Mouse (Mus musculus): Measurements from ENCODE around the gene Ngrn.

Gene Ngrn

DNA sequence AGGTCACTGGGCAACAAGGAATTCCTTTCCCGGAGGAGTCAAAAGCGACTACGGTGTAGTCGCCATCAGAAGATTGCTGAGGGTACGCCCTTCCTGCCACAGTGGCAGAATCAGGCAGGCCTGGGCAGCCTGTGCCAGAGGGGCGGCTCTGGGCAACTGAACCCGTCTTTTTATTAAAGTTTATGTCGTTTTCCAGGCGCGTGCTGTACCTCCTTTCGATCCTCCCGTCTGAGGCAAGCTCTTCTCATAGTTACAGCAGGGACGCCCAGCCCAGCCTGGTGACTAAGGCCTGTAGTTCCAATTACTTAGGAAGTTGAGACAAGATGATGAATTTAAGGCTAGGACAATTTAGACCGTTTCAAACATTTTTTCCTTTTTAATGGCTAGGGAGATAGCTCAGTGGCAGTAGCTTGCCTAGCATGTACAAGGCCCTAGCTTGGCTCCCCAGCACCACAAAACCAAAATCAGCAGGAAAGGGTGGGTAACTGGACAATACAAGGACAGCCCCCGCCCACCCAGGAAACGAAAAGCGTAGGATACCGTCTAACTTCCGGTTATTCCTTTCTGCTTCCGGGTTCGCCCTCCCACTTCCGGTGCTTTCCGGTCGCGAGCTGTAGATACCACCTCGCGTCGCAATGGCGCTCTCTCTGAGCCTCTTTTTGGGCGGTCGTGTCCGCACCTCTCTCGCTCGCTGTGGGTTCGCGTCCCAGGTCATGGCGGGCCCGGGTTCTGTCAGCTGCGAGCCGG, at the start of gene Ngrn:
TSS of gene Ngrn (plus strand) at position 591 of the 747 bp plus-strand sequence.
- peak; percentile 78 for DNase-seq

GRCm38 (mm10) chr7:80213604-80214003, 47.4 kb upstream of the Ngrn start:
- no peak for DNase-seq

GRCm38 (mm10) chr7:80214459-80214858, 46.6 kb upstream of the Ngrn start:
- no peak for DNase-seq

- peak; percentile 85 for DNase-seq
Measured at GRCm38 (mm10) chr7:80215398-80215797, 45.6 kb upstream of the Ngrn start.

GRCm38 (mm10) chr7:80216566-80216965, 44.4 kb upstream of the Ngrn start:
- no peak for DNase-seq

DNA sequence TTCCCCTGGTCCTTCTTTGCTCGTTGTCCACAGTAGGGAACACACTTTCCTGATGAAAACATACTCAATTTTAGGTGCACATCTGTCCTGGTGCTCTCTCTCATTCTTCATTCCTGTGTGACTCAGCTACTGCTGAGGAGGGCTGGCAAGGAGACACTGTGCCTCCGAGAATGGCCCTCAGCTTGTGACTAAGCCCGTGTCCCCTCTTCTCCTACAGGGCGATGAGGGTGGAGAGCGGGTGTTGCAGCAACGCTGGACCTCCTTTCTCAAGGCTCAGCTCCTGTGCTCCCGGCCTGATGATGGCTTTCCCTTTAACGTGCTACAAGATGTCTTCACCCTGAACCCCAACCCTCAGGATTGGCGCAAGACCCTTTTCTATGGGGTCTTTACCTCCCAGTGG, 42.3 kb upstream of the Ngrn start:
- DNase-seq = no peak

GRCm38 (mm10) chr7:80220237-80220797, 40.7 kb upstream of the Ngrn start:
- no peak for DNase-seq

DNA sequence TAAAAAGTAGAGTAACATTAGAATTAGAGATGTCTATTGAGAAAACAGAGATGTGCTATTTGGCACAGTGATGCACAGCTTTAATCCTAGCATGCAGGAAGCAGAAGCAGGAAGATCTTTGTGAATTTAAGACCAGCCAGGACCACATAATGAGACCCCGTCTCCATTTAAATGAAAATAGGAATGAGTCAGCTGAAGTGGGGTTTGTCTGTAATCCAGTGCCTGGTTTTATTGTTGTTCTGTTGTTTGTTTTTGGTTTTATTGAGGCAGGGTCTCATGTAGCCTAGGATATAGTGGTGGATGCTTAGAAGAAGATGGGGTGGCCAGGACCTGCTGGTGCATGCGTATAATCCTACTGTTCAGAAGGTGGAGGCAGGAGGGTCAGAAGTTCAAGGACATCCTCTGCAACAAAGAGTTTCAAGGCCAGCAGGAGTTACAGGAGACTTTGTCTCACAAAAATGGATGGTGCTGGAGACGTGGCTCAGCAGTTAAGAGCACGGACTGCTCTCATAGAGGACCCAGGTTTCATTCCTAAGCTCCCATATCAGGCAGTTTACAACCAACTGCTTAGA, 39.8 kb upstream of the Ngrn start:
- no peak for DNase-seq

DNA sequence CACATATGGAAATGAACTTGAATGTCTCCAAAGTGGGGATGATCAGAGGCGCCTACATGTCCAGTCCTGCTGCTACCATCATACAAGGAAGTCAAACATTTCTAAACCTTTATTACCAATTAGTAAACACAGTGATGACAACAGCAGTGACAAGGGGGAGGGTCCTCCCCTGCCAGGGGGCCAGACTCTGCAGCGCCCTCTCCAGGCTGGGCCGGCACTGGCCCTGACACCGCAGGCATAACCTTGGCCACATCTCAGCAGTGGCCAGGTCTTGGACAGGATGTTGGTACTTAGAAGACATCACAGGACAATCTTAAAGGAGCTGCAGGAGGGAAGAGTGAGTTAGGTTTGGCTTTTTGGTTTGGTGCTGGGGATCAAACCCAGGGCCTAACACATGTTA, 34.0 kb upstream of the Ngrn start:
- DNase-seq = no peak

DNA sequence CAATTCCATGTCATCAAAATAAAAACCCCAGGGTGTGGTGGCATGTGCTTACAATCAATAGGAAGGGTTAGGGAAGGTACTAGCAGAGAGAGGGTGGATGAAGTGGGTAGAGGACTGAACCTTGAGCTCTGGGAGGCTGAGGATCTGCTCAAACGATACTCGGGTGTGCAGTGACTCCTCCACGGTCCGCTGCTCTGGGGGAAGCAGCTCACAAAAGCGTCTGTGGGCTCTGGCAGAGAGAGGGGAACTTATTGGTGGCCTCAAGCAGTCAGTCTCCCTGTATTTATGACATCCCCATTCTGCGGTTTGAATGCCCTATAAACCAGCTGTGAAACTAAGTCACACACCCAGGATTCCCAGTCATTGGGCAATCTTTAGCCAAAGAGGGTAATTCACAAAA, 30.8 kb upstream of the Ngrn start:
- no peak for DNase-seq

DNA sequence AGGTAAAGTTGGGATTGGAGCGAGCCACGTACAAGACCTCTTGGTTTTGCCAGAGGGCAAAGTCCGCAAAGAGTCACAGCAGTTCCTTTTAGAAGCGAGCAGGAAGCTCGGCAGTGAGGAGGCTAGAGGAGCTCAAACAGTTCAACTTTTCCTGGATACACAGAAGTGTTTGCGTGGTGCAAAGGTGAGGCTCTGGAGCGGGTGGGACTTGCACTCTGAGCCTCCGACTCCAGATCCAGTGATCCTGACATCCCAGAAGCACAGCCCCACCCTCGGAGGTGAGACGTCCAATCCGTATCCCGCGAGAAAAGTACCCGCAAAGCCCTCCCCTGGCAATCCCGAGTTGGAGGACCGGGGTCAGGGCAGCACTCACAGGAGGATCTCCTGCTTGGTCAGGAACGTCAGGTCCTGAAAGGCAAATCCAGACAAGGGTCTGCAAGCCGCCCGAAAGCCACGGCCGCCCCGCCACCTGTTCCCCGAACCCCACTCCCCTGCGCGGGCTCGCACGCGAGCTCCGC, 29.0 kb upstream of the Ngrn start:
- DNase-seq = no peak

- DNase-seq = peak; percentile 88
Measured at GRCm38 (mm10) chr7:80232489-80233029, 28.5 kb upstream of the Ngrn start, which contains the start of the genes Cib1 and Gdpgp1. TSS of gene Cib1 (minus strand) at chr7:80232813. TSS of gene Gdpgp1 (plus strand) at chr7:80232865.

GRCm38 (mm10) chr7:80233799-80234198, 27.2 kb upstream of the Ngrn start:
- DNase-seq = no peak

DNA sequence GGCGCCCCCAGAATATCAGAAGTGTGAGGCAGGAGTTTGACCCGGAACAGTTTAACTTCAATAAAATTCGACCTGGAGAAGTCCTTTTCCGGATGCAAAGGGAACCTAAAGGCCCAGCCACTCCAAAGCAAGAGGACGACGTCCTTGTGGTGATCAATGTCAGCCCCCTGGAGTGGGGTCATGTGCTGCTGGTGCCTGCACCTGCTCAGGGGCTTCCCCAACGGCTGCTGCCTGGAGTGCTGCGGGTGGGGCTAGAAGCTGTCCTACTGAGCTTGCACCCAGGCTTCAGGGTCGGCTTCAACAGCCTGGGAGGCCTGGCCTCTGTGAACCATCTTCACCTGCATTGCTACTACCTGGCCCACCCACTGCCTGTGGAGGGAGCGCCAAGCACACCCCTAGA, 22.5 kb upstream of the Ngrn start:
- no peak for DNase-seq

- DNase-seq = no peak
Measured at GRCm38 (mm10) chr7:80241661-80242060, 19.4 kb upstream of the Ngrn start.

DNA sequence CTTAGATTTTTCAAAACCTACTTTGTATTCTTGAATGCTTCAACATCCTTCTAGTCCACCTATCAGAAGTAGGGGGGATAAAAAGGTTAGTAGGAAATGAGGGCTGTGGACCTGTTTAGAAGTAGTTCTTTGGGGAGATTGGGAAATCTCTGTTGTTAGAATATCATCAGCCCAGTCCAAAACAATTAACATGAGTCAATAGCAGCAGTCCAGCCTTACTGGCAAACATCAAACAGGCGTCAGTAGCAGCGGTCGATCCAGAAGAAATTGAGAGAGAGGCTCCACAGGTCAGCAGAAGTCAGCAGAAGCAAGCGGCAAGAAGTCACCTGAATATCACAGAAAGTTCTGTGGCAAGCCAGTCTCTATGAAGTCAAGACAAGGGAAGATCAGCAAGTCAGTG, 16.2 kb upstream of the Ngrn start:
- DNase-seq = no peak

DNA sequence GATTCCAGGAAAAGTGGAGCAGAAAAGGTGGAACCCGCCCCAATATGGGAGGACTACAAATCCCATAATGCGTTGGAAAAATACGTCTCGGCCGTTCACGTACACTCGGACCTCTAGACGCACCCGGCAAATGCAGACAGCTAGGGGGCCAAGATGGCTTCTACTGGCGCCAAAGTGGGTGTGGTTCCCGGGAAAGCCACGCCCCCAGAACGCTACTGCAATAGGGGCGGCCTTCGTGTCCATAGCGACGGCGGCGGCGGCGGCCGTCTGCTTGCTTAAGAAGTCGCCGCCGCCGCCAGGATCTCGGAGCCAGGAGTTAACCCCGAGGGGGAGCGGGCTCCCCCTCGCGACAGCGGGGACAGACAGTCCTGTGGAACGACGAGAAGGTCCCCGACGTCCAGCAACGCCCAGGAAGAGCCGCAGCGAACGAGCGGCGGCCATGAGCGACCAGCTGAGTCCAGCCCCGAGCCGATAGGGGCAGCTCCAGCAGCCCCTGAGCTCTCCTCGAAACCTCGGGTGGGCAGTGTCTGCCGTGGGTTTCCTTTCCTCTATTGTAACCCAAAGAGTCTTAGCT, 14.8 kb upstream of the Ngrn start, which contains the start of gene Ttll13:
TSS of gene Ttll13 (plus strand) at position 229 of the 574 bp plus-strand sequence.
- DNase-seq = peak; percentile 96

GRCm38 (mm10) chr7:80246859-80247258, 14.2 kb upstream of the Ngrn start:
- no peak for DNase-seq

DNA sequence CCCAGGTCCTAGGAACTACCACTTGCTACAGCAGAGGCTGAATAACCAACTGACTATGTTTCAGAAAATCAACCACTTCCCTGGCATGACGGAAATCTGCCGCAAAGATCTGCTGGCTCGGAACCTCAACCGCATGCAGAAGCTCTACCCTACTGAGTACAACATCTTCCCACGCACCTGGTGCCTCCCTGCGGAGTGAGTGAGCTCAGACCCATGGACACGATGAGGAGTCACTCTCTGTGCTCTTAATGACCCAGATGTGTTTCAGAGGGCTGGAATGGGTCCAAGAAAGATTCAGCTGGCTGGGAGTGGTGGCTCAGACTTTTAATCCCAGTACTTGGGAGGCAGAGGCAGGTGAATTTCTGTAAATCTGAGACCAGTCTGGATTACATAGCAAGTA, 8.6 kb upstream of the Ngrn start:
- DNase-seq = no peak

DNA sequence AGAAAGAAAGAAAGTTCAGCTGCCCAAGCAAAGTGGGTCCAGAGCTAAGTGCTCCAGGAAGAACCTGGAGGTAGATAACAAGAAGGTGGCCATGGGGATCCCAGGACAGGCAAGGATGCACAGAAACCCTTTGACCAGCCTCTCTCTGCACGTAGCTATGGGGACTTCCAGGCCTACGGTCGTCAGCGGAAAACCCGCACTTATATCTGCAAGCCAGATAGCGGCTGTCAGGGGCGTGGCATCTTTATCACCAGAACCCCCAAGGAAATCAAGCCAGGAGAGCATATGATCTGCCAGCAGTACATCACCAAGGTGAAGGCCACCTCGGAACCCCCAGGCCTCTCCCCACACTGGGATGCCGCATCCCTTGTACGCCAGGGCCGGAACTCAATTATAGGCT, 8.1 kb upstream of the Ngrn start:
- no peak for DNase-seq

- DNase-seq = no peak
Measured at GRCm38 (mm10) chr7:80255981-80256380, 5.0 kb upstream of the Ngrn start.

- DNase-seq = no peak
Measured at GRCm38 (mm10) chr7:80257706-80258105, 3.3 kb upstream of the Ngrn start.

- DNase-seq = no peak
Measured at GRCm38 (mm10) chr7:80261372-80261990, 466 bp downstream of the Ngrn start.

Data from right cerebral cortex, postnatal 4 days (tissue).